Mouse (Mus musculus) thymus, adult 2 months (tissue): ENCODE results near the gene Akap8l.

ENCODE experiments used
- CTCF ChIP-seq: fragments of 200-500 bp; IDR thresholded peaks from 2 replicates; pipeline ENCODE4 v1.5.1; 2012; ENCODE audit warnings: mild to moderate bottlenecking, control low read depth, low read length, moderate library complexity, borderline replicate concordance; ENCODE audit not compliant: control insufficient read depth, poor library complexity, insufficient read depth; ENCODE audit errors: extremely low read depth
- POLR2A ChIP-seq: fragments of 200-500 bp; IDR thresholded peaks from 2 replicates; pipeline ENCODE4 v1.6.1; 2012; ENCODE audit warnings: mild to moderate bottlenecking, low read length, control low read depth, moderate library complexity; ENCODE audit not compliant: control insufficient read depth, poor library complexity, insufficient read depth; ENCODE audit errors: extremely low read depth

DNA sequence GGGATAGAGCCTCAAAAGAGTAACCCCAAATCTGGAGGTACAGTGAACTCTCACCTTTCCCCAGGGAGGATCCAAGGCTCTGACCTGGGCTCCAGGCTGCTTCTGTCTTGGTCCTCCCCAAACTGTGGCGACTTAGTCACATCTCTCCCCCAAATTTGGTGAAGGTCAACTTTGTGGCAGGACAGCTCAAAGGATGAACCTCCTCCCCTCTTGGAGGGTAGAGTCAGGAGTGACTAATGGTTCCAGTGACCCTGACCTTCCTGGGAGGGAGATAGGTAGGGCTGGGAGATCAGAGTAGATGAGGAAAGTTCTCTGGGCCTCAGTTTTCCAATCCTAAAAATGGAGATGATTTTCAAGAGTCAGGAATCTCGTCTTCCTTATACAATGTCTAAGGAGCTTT lies 28.4 kb upstream of the Akap8l start:
- TF ChIP-seq CTCF (no peak), POLR2A (no peak)
